Mouse (Mus musculus): ENCODE results near the gene Tcp11l1. TPM values are rescaled to one million over a fixed set of nuclear protein-coding genes. Genes with fewer than 3 reads are reported as not detected.

Tcp11l1 gene
- polyA plus RNA-seq, 1 experiment = 29.8 TPM

- no peak for TF ChIP-seq POLR2A (IDR thresholded peaks at IDR 0.05; ENCODE audit: low read depth, low read length)
- TF ChIP-seq CTCF (IDR thresholded peaks at IDR 0.05; ENCODE audit: borderline replicate concordance, insufficient read depth, low read length) = no peak
- Histone ChIP-seq H3K4me1 (ENCODE audit: control insufficient read depth, insufficient read depth, low read length) (no peaks in the 10 kb centered on the region), H3K27ac (ENCODE audit: insufficient read depth, low read length) (no peak overlapping the region), H3K4me3 (ENCODE audit: insufficient read depth, low read length) (no peak overlapping the region)
Observed at GRCm38 (mm10) chr2:104614786-104615185, 97.2 kb downstream of the Tcp11l1 start.

Other genes starting within 250 kb of the Tcp11l1 start
- 65.7 and 66.5 TPM in 2 replicates for gene Hipk3, start 217.7 kb downstream of the Tcp11l1 start, polyA plus RNA-seq (2011; ENCODE audit: insufficient read length, low read depth, missing spikeins)
- gene Cstf3, start 121.6 kb downstream of the Tcp11l1 start, polyA plus RNA-seq (2011; ENCODE audit: insufficient read length, low read depth, missing spikeins) = 46.7 and 51.1 TPM in 2 replicates
- gene Pin1rt1, start 4.2 kb upstream of the Tcp11l1 start, polyA plus RNA-seq (2011; ENCODE audit: insufficient read length, low read depth, missing spikeins) = not detected in 2 replicates
- gene Depdc7, start 30.7 kb upstream of the Tcp11l1 start, polyA plus RNA-seq (2011; ENCODE audit: insufficient read length, low read depth, missing spikeins) = 2.8 and 3.1 TPM in 2 replicates
- 25.6 and 32.2 TPM in 2 replicates for gene Qser1, start 104.6 kb upstream of the Tcp11l1 start, polyA plus RNA-seq (2011; ENCODE audit: insufficient read length, low read depth, missing spikeins)
- 10.2 and 18.5 TPM in 2 replicates for gene Prrg4, start 137.7 kb upstream of the Tcp11l1 start, polyA plus RNA-seq (2011; ENCODE audit: insufficient read length, low read depth, missing spikeins)
- gene Ccdc73, start 155.6 kb upstream of the Tcp11l1 start, polyA plus RNA-seq (2011; ENCODE audit: insufficient read length, low read depth, missing spikeins) = 6.7 and 9.1 TPM in 2 replicates